Mouse (Mus musculus) myocyte (in vitro differentiated cells): ENCODE measurements at regions not wholly inside any gene's neighbourhood (a gene's known extent, or its start where the extent isn't known, plus 50 kb on each side); places are given as distances from the start of the nearest gene placed in this dataset.

Experiments
- H3K27me3 ChIP-seq: one replicate; pipeline ENCODE4 v1.6.1; 2011; ENCODE audit not compliant: control insufficient read depth, insufficient read depth, insufficient read length
- H3K36me3 ChIP-seq: one replicate; pipeline ENCODE4 v1.6.1; 2011; ENCODE audit not compliant: control insufficient read depth, insufficient read depth
- H3K4me2 ChIP-seq: one replicate; pipeline ENCODE4 v1.6.1; 2011; ENCODE audit warnings: low read depth, control low read depth
- H3K4me3 ChIP-seq: one replicate; pipeline ENCODE4 v1.5.1; 2011; ENCODE audit warnings: mild to moderate bottlenecking, control low read depth, moderate library complexity
- H3K79me2 ChIP-seq: one replicate; pipeline ENCODE4 v1.6.1; 2011; ENCODE audit not compliant: control insufficient read depth, insufficient read depth
- H3ac ChIP-seq: one replicate; pipeline ENCODE4 v1.6.1; 2011; ENCODE audit not compliant: control insufficient read depth, insufficient read length
- E2F4 ChIP-seq: IDR thresholded peaks from one replicate; pipeline ENCODE4 v1.6.1; 2011; ENCODE audit warnings: mild to moderate bottlenecking, control low read depth, moderate library complexity; ENCODE audit not compliant: insufficient read depth
- MAX ChIP-seq: IDR thresholded peaks from one replicate; pipeline ENCODE4 v1.6.1; 2011; ENCODE audit warnings: low read depth, mild to moderate bottlenecking, control low read depth
- MYOD1 ChIP-seq, 3 experiments: IDR thresholded peaks; one replicate each; pipeline ENCODE4 v1.6.1; 2011; ENCODE audit warnings: control low read depth in 2 of 3, low read depth in 2 of 3, mild to moderate bottlenecking in 2 of 3, moderate library complexity in 1 of 3; ENCODE audit not compliant: insufficient read length in 2 of 3, control insufficient read depth in 1 of 3
- MYOG ChIP-seq, 3 experiments: IDR thresholded peaks; one replicate each; pipeline ENCODE4 v1.6.1; 2011; ENCODE audit warnings: control low read depth in 2 of 3, low read depth in 2 of 3, mild to moderate bottlenecking in 2 of 3; ENCODE audit not compliant: insufficient read length in 2 of 3, control insufficient read depth in 1 of 3, insufficient read depth in 1 of 3
- POLR2A ChIP-seq: IDR thresholded peaks from one replicate; pipeline ENCODE4 v1.6.1; 2011; ENCODE audit warnings: low read depth, mild to moderate bottlenecking, control low read depth, moderate library complexity; ENCODE audit not compliant: insufficient read length
- REST ChIP-seq: IDR thresholded peaks from one replicate; pipeline ENCODE4 v1.6.1; 2011; ENCODE audit warnings: mild to moderate bottlenecking, control low read depth, moderate library complexity; ENCODE audit not compliant: insufficient read depth, insufficient read length
- SRF ChIP-seq: IDR thresholded peaks from one replicate; pipeline ENCODE4 v1.6.1; 2011; ENCODE audit warnings: low read depth; ENCODE audit not compliant: control insufficient read depth, insufficient read length
- TCF12 ChIP-seq: IDR thresholded peaks from one replicate; pipeline ENCODE4 v1.6.1; 2011; ENCODE audit warnings: mild to moderate bottlenecking, control low read depth; ENCODE audit not compliant: poor library complexity, insufficient read depth, severe bottlenecking
- TCF3 ChIP-seq: IDR thresholded peaks from one replicate; pipeline ENCODE4 v1.6.1; 2011; ENCODE audit warnings: low read depth, control low read depth; ENCODE audit not compliant: insufficient read length
- USF1 ChIP-seq: IDR thresholded peaks from one replicate; pipeline ENCODE4 v1.6.1; 2011; ENCODE audit warnings: low read depth, mild to moderate bottlenecking, control low read depth, moderate library complexity

GRCm38 (mm10) chr9:31993631-31994601 lies 80.7 kb upstream of the Barx2 start:
- no peak overlapping the region for H3K4me3 ChIP-seq
- TF ChIP-seq MAX (no peak), TCF3 (no peak)
- H3K4me2 ChIP-seq, result no peak overlapping the region
- no peaks in the 10 kb centered on the region for H3K79me2 ChIP-seq
- no peaks in the 10 kb centered on the region for H3K36me3 ChIP-seq
- no peak overlapping the region for H3ac ChIP-seq
- no peaks in the 10 kb centered on the region for H3K27me3 ChIP-seq

- no peaks in the 10 kb centered on the region for H3K36me3 ChIP-seq
- no peaks in the 10 kb centered on the region for H3K27me3 ChIP-seq
Observed at GRCm38 (mm10) chr9:31995101-31995500, 81.8 kb upstream of the Barx2 start.

GRCm38 (mm10) chr9:31995700-31996099 lies 82.4 kb upstream of the Barx2 start:
- Histone ChIP-seq H3K79me2 (no peaks in the 10 kb centered on the region), H3K27me3 (no peaks in the 10 kb centered on the region), H3K36me3 (no peaks in the 10 kb centered on the region), H3ac (no peak overlapping the region), H3K4me3 (no peak overlapping the region), H3K4me2 (no peak overlapping the region)
- TF ChIP-seq POLR2A, result no peak
- no peak for TF ChIP-seq MYOG (IDR thresholded peaks at IDR 0.05; ENCODE audit: control insufficient read depth in 1 of 3, insufficient read depth in 1 of 3, insufficient read length in 2 of 3, low read depth in 2 of 3)
- TF ChIP-seq MYOD1 (IDR thresholded peaks at IDR 0.05; ENCODE audit: control insufficient read depth in 1 of 3, insufficient read length in 2 of 3, low read depth in 2 of 3), result no peak
- TF ChIP-seq REST, result no peak
- TF ChIP-seq SRF, result no peak
- TF ChIP-seq USF1, result no peak

More at GRCm38 (mm10) chr9:31995101-31995500, 81.8 kb upstream of the Barx2 start:
- Histone ChIP-seq H3ac (no peak overlapping the region), H3K79me2 (no peaks in the 10 kb centered on the region), H3K4me3 (no peak overlapping the region), H3K4me2 (no peak overlapping the region)
- TF ChIP-seq TCF3 (no peak), USF1 (no peak), SRF (no peak)

- Histone ChIP-seq H3ac (no peak overlapping the region), H3K4me2 (no peak overlapping the region), H3K79me2 (no peaks in the 10 kb centered on the region)
Observed at GRCm38 (mm10) chr9:31996466-31997177, 83.4 kb upstream of the Barx2 start.

GRCm38 (mm10) chr9:31997178-31998097 lies 84.2 kb upstream of the Barx2 start:
- no peak overlapping the region for H3ac ChIP-seq
- no peak overlapping the region for H3K4me2 ChIP-seq
- no peaks in the 10 kb centered on the region for H3K27me3 ChIP-seq
- no peaks in the 10 kb centered on the region for H3K79me2 ChIP-seq
- H3K36me3 ChIP-seq, result no peaks in the 10 kb centered on the region
- TF ChIP-seq E2F4, result no peak
- no peak for TF ChIP-seq MYOG (IDR thresholded peaks at IDR 0.05; ENCODE audit: control insufficient read depth in 1 of 3, insufficient read depth in 1 of 3, insufficient read length in 2 of 3, low read depth in 2 of 3)
- H3K4me3 ChIP-seq, result no peak overlapping the region

More at GRCm38 (mm10) chr9:31996466-31997177, 83.4 kb upstream of the Barx2 start:
- TF ChIP-seq REST (no peak), E2F4 (no peak), MAX (no peak), SRF (no peak), TCF12 (no peak), MYOG (IDR thresholded peaks at IDR 0.05; ENCODE audit: control insufficient read depth in 1 of 3, insufficient read depth in 1 of 3, insufficient read length in 2 of 3, low read depth in 2 of 3) (no peak), TCF3 (no peak), POLR2A (no peak), USF1 (no peak)
- Histone ChIP-seq H3K36me3 (no peaks in the 10 kb centered on the region), H3K4me3 (no peak overlapping the region), H3K27me3 (no peaks in the 10 kb centered on the region)
